Mouse (Mus musculus): ENCODE measurements around the gene Gm2696. TPM values are rescaled to one million over a fixed set of nuclear protein-coding genes. Genes with fewer than 3 reads are reported as not detected.

Gene Gm2696
- total and polyA plus RNA-seq, 2 experiments from 2014 or later: not detected

- H3K4me3 ChIP-seq (ENCODE audit: low read depth, low read length): no peak within 1 kb of the TSS
- no peaks in the 10 kb centered on the region for H3K36me3 ChIP-seq (replicated peaks; ENCODE audit: control insufficient read depth, insufficient read depth, low read length)
- no peaks in the 10 kb centered on the region for H3K4me1 ChIP-seq (ENCODE audit: control insufficient read depth, insufficient read depth)
- TF ChIP-seq CTCF (IDR thresholded peaks at IDR 0.05; ENCODE audit: low read depth): no peak
- TF ChIP-seq EP300 (IDR thresholded peaks at IDR 0.05; ENCODE audit: low read depth): no peak
- ATAC-seq (ENCODE audit: insufficient read depth, low read depth) (no peak), DNase-seq (ENCODE audit: low spot score) (no peak)
- no peak within 1 kb of the TSS for H3K9ac ChIP-seq (replicated peaks; ENCODE audit: low read depth, low read length)
- H3K27ac ChIP-seq (ENCODE audit: low read depth): no peak within 1 kb of the TSS
- no peak within 1 kb of the TSS for H3K4me2 ChIP-seq (ENCODE audit: low read depth, low read length)
- H3K27me3 ChIP-seq (ENCODE audit: control insufficient read depth, insufficient read depth, low read length): no peaks in the 10 kb centered on the region
- WGBS: 63% methylated on average over 9 of the region's 9 CpGs
- H3K9me3 ChIP-seq (replicated peaks; ENCODE audit: control insufficient read depth, low read length): no peaks in the 10 kb centered on the region
Observed at GRCm38 (mm10) chr10:77835647-77836046, 21.2 kb downstream of the Gm2696 start, which contains the start of gene Krtap10-10. Krtap10-10 (plus strand) TSS chr10:77835947.

- WGBS: 60% methylated on average over 6 of the region's 6 CpGs
- no peak overlapping the region for H3K4me3 ChIP-seq (ENCODE audit: low read depth, low read length)
- H3K36me3 ChIP-seq (replicated peaks; ENCODE audit: control insufficient read depth, insufficient read depth, low read length): no peaks in the 10 kb centered on the region
- no peak for DNase-seq (ENCODE audit: low spot score)
- H3K9me3 ChIP-seq (replicated peaks; ENCODE audit: control insufficient read depth, low read length): 0 out of 2 replicates have a peak, but pooled peaks cover 11% of the 10 kb centered on the region
- no peak for TF ChIP-seq EP300 (IDR thresholded peaks at IDR 0.05; ENCODE audit: low read depth)
- no peak for TF ChIP-seq CTCF (IDR thresholded peaks at IDR 0.05; ENCODE audit: low read depth)
- no peak overlapping the region for H3K27ac ChIP-seq (ENCODE audit: low read depth)
- H3K9ac ChIP-seq (replicated peaks; ENCODE audit: low read depth, low read length): no peak overlapping the region
- no peaks in the 10 kb centered on the region for H3K4me1 ChIP-seq (ENCODE audit: control insufficient read depth, insufficient read depth)
- H3K27me3 ChIP-seq (ENCODE audit: control insufficient read depth, insufficient read depth, low read length): no peaks in the 10 kb centered on the region
- H3K4me2 ChIP-seq (ENCODE audit: low read depth, low read length): no peak overlapping the region
- no peak for ATAC-seq (ENCODE audit: insufficient read depth, low read depth)
Observed at GRCm38 (mm10) chr10:77839006-77839405, 24.5 kb downstream of the Gm2696 start.

GRCm38 (mm10) chr10:77846503-77846902 lies 32.0 kb downstream of the Gm2696 start, which contains the start of gene Gm36176:
Gm36176 (plus strand) TSS chr10:77846803.
- Histone ChIP-seq H3K9ac (replicated peaks; ENCODE audit: low read depth, low read length) (no peak within 1 kb of the TSS), H3K27me3 (ENCODE audit: control insufficient read depth, insufficient read depth, low read length) (no peaks in the 10 kb centered on the region), H3K4me2 (ENCODE audit: low read depth, low read length) (no peak within 1 kb of the TSS), H3K4me3 (ENCODE audit: low read depth, low read length) (no peak within 1 kb of the TSS), H3K27ac (ENCODE audit: low read depth) (no peak within 1 kb of the TSS), H3K4me1 (ENCODE audit: control insufficient read depth, insufficient read depth) (no peaks in the 10 kb centered on the region), H3K36me3 (replicated peaks; ENCODE audit: control insufficient read depth, insufficient read depth, low read length) (no peaks in the 10 kb centered on the region), H3K9me3 (replicated peaks; ENCODE audit: control insufficient read depth, low read length) (0 out of 2 replicates have a peak, but pooled peaks cover 15% of the 10 kb centered on the region)
- WGBS: 62% methylated on average over 3 of the region's 3 CpGs
- TF ChIP-seq EP300 (IDR thresholded peaks at IDR 0.05; ENCODE audit: low read depth) (no peak), CTCF (IDR thresholded peaks at IDR 0.05; ENCODE audit: low read depth) (no peak)
- DNase-seq (ENCODE audit: low spot score) (no peak), ATAC-seq (ENCODE audit: insufficient read depth, low read depth) (no peak)

GRCm38 (mm10) chr10:77846961-77847360 lies 32.5 kb downstream of the Gm2696 start:
- H3K27me3 ChIP-seq (ENCODE audit: control insufficient read depth, insufficient read depth, low read length): no peaks in the 10 kb centered on the region
- no peak for ATAC-seq (ENCODE audit: insufficient read depth, low read depth)
- TF ChIP-seq CTCF (IDR thresholded peaks at IDR 0.05; ENCODE audit: low read depth) (no peak), EP300 (IDR thresholded peaks at IDR 0.05; ENCODE audit: low read depth) (no peak)
- 24% methylated on average over 2 of the region's 2 CpGs for WGBS
- no peak for DNase-seq (ENCODE audit: low spot score)
- H3K36me3 ChIP-seq (replicated peaks; ENCODE audit: control insufficient read depth, insufficient read depth, low read length): no peaks in the 10 kb centered on the region
- H3K9me3 ChIP-seq (replicated peaks; ENCODE audit: control insufficient read depth, low read length): 0 out of 2 replicates have a peak, but pooled peaks cover 15% of the 10 kb centered on the region
- H3K4me3 ChIP-seq (ENCODE audit: low read depth, low read length): no peak overlapping the region
- no peak overlapping the region for H3K9ac ChIP-seq (replicated peaks; ENCODE audit: low read depth, low read length)
- no peak overlapping the region for H3K4me2 ChIP-seq (ENCODE audit: low read depth, low read length)
- no peaks in the 10 kb centered on the region for H3K4me1 ChIP-seq (ENCODE audit: control insufficient read depth, insufficient read depth)
- no peak overlapping the region for H3K27ac ChIP-seq (ENCODE audit: low read depth)

GRCm38 (mm10) chr10:77847538-77847937 lies 33.1 kb downstream of the Gm2696 start:
- Histone ChIP-seq H3K27me3 (ENCODE audit: control insufficient read depth, insufficient read depth, low read length) (no peaks in the 10 kb centered on the region), H3K4me3 (ENCODE audit: low read depth, low read length) (no peak overlapping the region), H3K36me3 (replicated peaks; ENCODE audit: control insufficient read depth, insufficient read depth, low read length) (no peaks in the 10 kb centered on the region), H3K4me2 (ENCODE audit: low read depth, low read length) (no peak overlapping the region), H3K9me3 (replicated peaks; ENCODE audit: control insufficient read depth, low read length) (0 out of 2 replicates have a peak, but pooled peaks cover 15% of the 10 kb centered on the region), H3K4me1 (ENCODE audit: control insufficient read depth, insufficient read depth) (no peaks in the 10 kb centered on the region), H3K9ac (replicated peaks; ENCODE audit: low read depth, low read length) (no peak overlapping the region), H3K27ac (ENCODE audit: low read depth) (no peak overlapping the region)
- DNase-seq (ENCODE audit: low spot score) (no peak), ATAC-seq (ENCODE audit: insufficient read depth, low read depth) (no peak)
- 69% methylated on average over 2 of the region's 2 CpGs for WGBS
- TF ChIP-seq CTCF (IDR thresholded peaks at IDR 0.05; ENCODE audit: low read depth) (no peak), EP300 (IDR thresholded peaks at IDR 0.05; ENCODE audit: low read depth) (no peak)

GRCm38 (mm10) chr10:77852559-77852958 lies 38.1 kb downstream of the Gm2696 start, which contains the start of gene Gm10318:
Gm10318 (plus strand) TSS chr10:77852859.
- no peaks in the 10 kb centered on the region for H3K27me3 ChIP-seq (ENCODE audit: control insufficient read depth, insufficient read depth, low read length)
- no peak within 1 kb of the TSS for H3K4me2 ChIP-seq (ENCODE audit: low read depth, low read length)
- H3K9me3 ChIP-seq (replicated peaks; ENCODE audit: control insufficient read depth, low read length): no peaks in the 10 kb centered on the region
- DNase-seq (ENCODE audit: low spot score): no peak
- no peaks in the 10 kb centered on the region for H3K4me1 ChIP-seq (ENCODE audit: control insufficient read depth, insufficient read depth)
- TF ChIP-seq CTCF (IDR thresholded peaks at IDR 0.05; ENCODE audit: low read depth) (no peak), EP300 (IDR thresholded peaks at IDR 0.05; ENCODE audit: low read depth) (no peak)
- H3K9ac ChIP-seq (replicated peaks; ENCODE audit: low read depth, low read length): no peak within 1 kb of the TSS
- no peaks in the 10 kb centered on the region for H3K36me3 ChIP-seq (replicated peaks; ENCODE audit: control insufficient read depth, insufficient read depth, low read length)
- H3K4me3 ChIP-seq (ENCODE audit: low read depth, low read length): no peak within 1 kb of the TSS
- WGBS: 47% methylated on average over 9 of the region's 9 CpGs
- ATAC-seq (ENCODE audit: insufficient read depth, low read depth): no peak
- H3K27ac ChIP-seq (ENCODE audit: low read depth): no peak within 1 kb of the TSS

All from heart, postnatal 0 days (tissue).